Mouse (Mus musculus): ENCODE results near the gene Prpsap1.

DNA sequence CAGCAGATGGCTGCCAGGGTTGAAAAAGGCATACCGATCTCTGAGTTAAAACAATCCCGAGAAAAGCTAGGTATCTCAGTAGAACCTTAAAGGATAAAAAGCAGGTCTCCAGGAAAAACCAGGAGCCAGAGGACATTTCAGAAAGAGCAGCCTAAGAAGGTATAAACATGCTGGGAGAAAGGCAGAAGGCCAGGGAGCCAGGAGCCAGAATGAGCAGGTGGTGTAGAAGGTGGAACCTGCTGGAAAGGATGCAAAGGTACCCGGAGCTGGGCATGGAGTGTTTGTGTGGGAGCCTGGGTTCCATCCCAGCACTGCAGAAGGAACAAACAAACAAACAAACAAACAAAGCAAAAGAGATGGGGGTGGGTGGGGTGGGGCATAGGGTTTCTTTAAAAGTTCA lies 44.7 kb downstream of the Prpsap1 start:
- TF ChIP-seq CTCF (IDR thresholded peaks at IDR 0.05) (no peak), EP300 (IDR thresholded peaks at IDR 0.05) (no peak)

All from lung, postnatal 0 days (tissue).